Mouse (Mus musculus): ENCODE data around the gene Synpo2. TPM values are rescaled to one million over a fixed set of nuclear protein-coding genes. Genes with fewer than 3 reads are reported as not detected.
A peak's percentile ranks its signal among the peaks of the same experiment; 100 is the strongest.

The Synpo2 gene
- polyA plus RNA-seq, 1 experiment from 2014 or later, result 1.4 TPM

DNA sequence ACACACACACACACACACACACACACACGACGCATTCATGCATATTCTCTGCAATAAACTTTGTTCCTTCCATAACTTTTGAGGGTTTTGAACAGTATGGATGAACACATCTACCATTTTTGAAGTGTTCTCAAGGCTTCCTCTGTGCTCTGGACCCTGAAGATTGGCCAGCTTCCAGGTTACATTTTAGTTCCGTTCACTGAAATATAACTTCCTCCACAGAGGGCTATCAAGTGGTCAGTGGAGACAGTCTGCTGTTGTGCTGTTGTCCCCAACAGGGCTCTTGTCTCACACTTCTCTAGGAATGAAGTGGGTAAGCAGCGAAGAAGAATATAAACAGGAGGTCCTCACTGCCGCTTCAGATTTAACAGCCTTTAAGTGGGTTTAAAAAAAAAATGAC lies 170.5 kb downstream of the Synpo2 start:
- H3K4me3 ChIP-seq, result no peak overlapping the region
- H3K9me3 ChIP-seq, result no peaks in the 10 kb centered on the region
- ATAC-seq (replicated peaks), result no peak
- H3K9ac ChIP-seq, result no peak overlapping the region
- no peaks in the 10 kb centered on the region for H3K27me3 ChIP-seq (replicated peaks)
- H3K36me3 ChIP-seq (replicated peaks), result no peaks in the 10 kb centered on the region
- 84% methylated on average over 5 of the region's 5 CpGs for WGBS
- H3K4me2 ChIP-seq, result no peak overlapping the region
- H3K27ac ChIP-seq, result no peak overlapping the region
- no peaks in the 10 kb centered on the region for H3K4me1 ChIP-seq

DNA sequence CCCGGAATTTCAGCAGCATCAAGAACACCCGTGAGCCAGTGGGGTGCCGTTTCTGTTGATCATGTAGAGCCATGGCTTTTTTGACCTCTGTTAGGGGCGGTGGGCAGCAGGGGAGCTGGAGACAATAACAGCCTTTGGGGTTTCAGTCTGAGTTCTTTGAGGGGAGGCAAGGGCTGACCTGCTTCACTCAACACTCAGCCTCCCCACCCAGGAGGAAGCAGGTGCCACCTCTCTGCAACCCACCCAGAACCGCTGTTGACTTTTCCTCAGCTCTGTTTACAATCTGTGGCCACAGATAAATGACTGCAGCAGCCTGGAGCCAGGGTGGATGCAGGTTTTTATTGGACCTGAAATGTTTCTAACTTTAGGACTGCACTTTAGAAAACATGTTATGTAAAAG lies 171.8 kb downstream of the Synpo2 start:
- no peak overlapping the region for H3K9ac ChIP-seq
- H3K27ac ChIP-seq, result no peak overlapping the region
- H3K4me3 ChIP-seq, result no peak overlapping the region
- H3K4me2 ChIP-seq, result no peak overlapping the region
- no peaks in the 10 kb centered on the region for H3K27me3 ChIP-seq (replicated peaks)
- no peaks in the 10 kb centered on the region for H3K4me1 ChIP-seq
- WGBS, result 16% methylated on average over 5 of the region's 5 CpGs
- ATAC-seq (replicated peaks), result no peak
- H3K36me3 ChIP-seq (replicated peaks), result no peaks in the 10 kb centered on the region
- no peaks in the 10 kb centered on the region for H3K9me3 ChIP-seq

DNA sequence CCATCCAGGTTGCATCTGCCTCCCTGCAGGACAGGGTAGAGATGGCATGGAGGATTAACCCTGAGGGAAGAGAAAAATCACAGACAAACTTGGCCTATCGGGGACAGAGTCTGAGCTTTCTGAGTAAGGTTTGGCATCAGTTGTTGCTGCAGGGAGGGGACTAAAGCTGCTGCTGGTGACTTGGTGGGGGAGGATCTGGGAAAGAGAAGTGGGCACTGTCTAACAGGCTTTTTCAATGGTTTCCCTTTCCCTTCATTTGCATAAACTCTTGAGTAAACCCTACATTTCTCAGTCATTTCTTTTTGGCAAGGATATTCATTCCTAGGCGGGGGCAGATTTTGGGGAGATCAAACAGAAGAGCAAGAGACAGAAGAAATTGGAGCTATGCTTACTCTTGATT lies 174.0 kb downstream of the Synpo2 start:
- H3K36me3 ChIP-seq (replicated peaks), result no peaks in the 10 kb centered on the region
- no peak overlapping the region for H3K9ac ChIP-seq
- H3K27ac ChIP-seq, result no peak overlapping the region
- no peak overlapping the region for H3K4me3 ChIP-seq
- WGBS, result 71% methylated on average over 2 of the region's 2 CpGs
- no peaks in the 10 kb centered on the region for H3K9me3 ChIP-seq
- H3K27me3 ChIP-seq (replicated peaks), result no peaks in the 10 kb centered on the region
- no peaks in the 10 kb centered on the region for H3K4me1 ChIP-seq
- ATAC-seq (replicated peaks), result no peak
- H3K4me2 ChIP-seq, result no peak overlapping the region

DNA sequence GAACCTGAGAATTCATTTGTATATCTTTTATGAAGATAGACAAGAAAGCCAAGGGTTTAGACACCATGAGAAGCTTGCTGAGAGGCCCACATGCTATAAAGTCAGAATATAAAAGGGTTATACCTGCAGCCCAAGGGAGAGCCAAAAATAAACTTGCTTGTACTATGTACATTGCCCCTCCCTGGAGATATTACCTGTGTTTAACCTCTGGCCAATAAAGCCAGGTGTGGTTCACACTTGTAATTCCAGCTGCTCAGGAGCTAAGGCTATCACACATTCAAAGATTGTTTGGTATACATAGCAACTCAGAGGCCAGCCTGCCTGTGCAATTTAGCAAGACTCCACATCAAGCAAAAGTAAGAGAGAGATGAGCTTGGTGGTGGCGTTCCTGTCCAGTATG lies 177.1 kb downstream of the Synpo2 start:
- no peak overlapping the region for H3K4me3 ChIP-seq
- H3K4me2 ChIP-seq, result no peak overlapping the region
- no peaks in the 10 kb centered on the region for H3K4me1 ChIP-seq
- no peaks in the 10 kb centered on the region for H3K36me3 ChIP-seq (replicated peaks)
- WGBS, result 97% methylated on average over 1 of the region's 1 CpGs
- ATAC-seq (replicated peaks), result no peak
- H3K27me3 ChIP-seq (replicated peaks), result no peaks in the 10 kb centered on the region
- H3K27ac ChIP-seq, result no peak overlapping the region
- H3K9me3 ChIP-seq, result no peaks in the 10 kb centered on the region
- no peak overlapping the region for H3K9ac ChIP-seq

DNA sequence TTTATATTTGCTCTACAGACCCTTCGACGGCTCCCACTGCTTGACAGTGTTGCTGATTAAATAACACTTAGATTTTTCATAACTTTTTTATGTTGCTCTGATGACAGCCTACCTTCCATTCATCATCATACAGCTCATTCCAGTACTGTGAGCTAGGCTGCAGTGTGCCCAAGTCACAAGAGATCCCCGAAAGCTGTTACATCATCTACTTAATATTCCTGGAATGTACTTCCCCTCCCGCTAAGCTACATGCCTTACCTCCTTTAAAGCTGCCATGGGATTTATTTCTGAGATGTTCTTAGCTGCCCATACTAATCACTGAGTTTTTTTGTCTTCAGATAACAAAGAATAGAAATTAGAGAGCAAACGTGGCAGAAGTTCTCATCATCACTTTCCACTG lies 181.8 kb downstream of the Synpo2 start:
- 0 out of 2 replicates have a peak, but pooled peaks have one; percentile 52 for ATAC-seq (replicated peaks)

DNA sequence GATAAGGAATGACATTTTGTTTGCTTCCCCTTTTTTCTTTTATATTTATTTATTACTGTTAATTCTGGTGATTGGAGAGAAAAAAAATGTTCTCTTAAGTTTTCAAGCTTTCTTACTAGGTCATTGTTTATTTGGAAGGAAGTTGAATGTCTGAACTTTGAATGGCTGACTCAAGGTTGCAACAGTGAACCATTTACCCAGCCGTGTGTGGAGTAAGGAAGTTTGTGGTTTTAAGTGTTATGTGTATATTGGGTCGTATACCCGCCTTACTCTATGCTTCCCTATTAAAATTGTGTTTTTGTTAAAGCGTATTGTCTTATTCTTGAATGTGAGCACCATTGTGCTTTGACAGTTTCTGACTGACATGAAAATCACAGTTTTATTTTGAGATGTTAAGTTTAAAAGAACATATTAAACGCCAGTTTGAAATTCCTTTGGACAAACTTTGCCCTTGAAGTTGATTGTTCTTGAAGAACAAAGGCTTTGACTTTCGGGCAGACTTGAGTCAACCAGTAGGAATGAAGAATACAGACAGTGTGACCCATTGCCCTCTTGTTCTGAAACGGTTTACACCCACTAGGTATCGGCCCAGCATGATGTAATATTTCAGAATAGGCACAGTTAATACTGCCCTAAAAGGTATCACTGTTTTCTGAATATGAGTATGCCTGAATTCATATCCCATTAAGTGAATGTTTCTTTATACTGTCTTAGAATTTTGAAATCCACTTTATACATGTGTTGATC lies 182.6 kb downstream of the Synpo2 start:
- Histone ChIP-seq H3K27ac (no peak overlapping the region), H3K4me2 (no peak overlapping the region), H3K9ac (no peak overlapping the region), H3K4me1 (no peaks in the 10 kb centered on the region), H3K36me3 (replicated peaks) (no peaks in the 10 kb centered on the region), H3K9me3 (no peaks in the 10 kb centered on the region), H3K27me3 (replicated peaks) (no peaks in the 10 kb centered on the region), H3K4me3 (no peak overlapping the region)
- ATAC-seq (replicated peaks), result no peak
- 71% methylated on average over 8 of the region's 8 CpGs for WGBS

More for the DNA sequence above, 181.8 kb downstream of the Synpo2 start:
- no peaks in the 10 kb centered on the region for H3K9me3 ChIP-seq
- H3K4me3 ChIP-seq, result no peak overlapping the region
- no peak overlapping the region for H3K9ac ChIP-seq
- WGBS, result 55% methylated on average over 5 of the region's 5 CpGs
- H3K27me3 ChIP-seq (replicated peaks), result no peaks in the 10 kb centered on the region
- no peaks in the 10 kb centered on the region for H3K4me1 ChIP-seq
- H3K36me3 ChIP-seq (replicated peaks), result no peaks in the 10 kb centered on the region
- no peak overlapping the region for H3K4me2 ChIP-seq
- H3K27ac ChIP-seq, result no peak overlapping the region

DNA sequence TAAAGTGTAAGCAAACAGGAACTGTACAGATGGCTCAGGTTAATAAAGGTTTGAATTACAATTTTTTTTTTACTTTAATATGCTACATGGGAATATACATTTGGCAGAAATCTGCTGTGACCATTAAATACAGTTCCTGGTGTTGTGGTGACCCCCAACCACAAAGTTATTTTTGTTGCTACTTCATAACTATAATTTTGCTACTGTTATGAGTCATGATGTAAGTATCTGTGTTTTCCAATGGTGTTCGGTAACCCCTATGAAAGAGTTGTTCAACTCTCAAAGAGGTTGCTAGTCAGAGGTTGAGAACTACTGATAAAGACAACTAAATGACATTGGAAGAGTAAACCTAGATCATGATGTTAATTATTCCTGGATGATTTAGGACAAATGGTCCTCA lies 193.6 kb downstream of the Synpo2 start:
- WGBS, result 94% methylated on average over 1 of the region's 1 CpGs

DNA sequence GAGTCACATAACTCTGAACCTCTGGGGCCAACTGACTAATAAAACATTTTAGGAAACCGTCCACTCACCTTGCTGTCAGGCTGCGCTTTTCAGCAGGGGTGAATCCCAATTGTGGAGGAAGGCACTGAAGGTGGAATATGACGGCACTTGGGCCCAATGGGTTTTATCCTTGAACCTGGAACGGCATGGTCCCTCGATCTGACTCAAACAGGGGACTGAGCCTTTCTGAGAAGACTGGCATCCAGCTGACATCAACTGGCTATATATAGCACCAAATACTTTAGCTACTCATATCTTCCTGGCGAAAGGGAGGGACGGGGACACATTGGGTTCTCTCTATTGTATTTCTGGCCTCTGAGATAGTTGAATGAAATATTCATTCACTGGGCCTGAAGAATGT lies 201.2 kb downstream of the Synpo2 start, which contains the start of gene Myoz2:
Gene Myoz2 (minus strand): TSS at position 264 of the 400 bp plus-strand sequence.
- ATAC-seq (replicated peaks), result no peak
- H3K9ac ChIP-seq, result no peak within 1 kb of the TSS
- no peak within 1 kb of the TSS for H3K27ac ChIP-seq
- no peaks in the 10 kb centered on the region for H3K9me3 ChIP-seq
- H3K4me1 ChIP-seq, result no peaks in the 10 kb centered on the region
- H3K27me3 ChIP-seq (replicated peaks), result no peaks in the 10 kb centered on the region
- H3K4me3 ChIP-seq, result no peak within 1 kb of the TSS
- no peaks in the 10 kb centered on the region for H3K36me3 ChIP-seq (replicated peaks)
- 91% methylated on average over 7 of the region's 7 CpGs for WGBS
- no peak within 1 kb of the TSS for H3K4me2 ChIP-seq

More for the DNA sequence above, 193.6 kb downstream of the Synpo2 start:
- H3K36me3 ChIP-seq (replicated peaks), result no peaks in the 10 kb centered on the region
- no peaks in the 10 kb centered on the region for H3K4me1 ChIP-seq
- ATAC-seq (replicated peaks), result no peak
- no peaks in the 10 kb centered on the region for H3K9me3 ChIP-seq
- no peak overlapping the region for H3K4me2 ChIP-seq
- no peak overlapping the region for H3K9ac ChIP-seq
- no peak overlapping the region for H3K27ac ChIP-seq
- H3K4me3 ChIP-seq, result no peak overlapping the region
- no peaks in the 10 kb centered on the region for H3K27me3 ChIP-seq (replicated peaks)

DNA sequence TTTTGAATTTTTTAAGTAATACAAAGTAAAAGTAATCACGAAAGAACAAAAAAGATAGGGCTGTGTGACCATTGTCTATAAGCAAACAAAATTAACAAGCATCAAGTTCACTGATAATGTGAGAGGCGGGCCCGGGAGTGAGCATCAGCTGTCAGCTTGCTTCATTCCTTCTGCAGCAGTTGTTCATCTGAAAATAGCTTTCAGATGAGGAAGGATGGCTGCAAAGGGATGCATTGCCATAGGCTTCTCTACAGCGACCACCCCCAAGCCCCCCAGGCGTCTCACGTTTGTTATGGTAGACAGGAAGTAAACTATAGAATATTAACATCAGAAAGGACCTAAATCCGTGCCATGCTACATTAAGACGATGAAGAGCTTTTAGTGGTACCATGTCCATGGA lies 202.1 kb downstream of the Synpo2 start:
- Histone ChIP-seq H3K36me3 (replicated peaks) (no peaks in the 10 kb centered on the region), H3K27me3 (replicated peaks) (no peaks in the 10 kb centered on the region), H3K9ac (no peak overlapping the region), H3K9me3 (no peaks in the 10 kb centered on the region), H3K4me1 (no peaks in the 10 kb centered on the region), H3K4me2 (no peak overlapping the region), H3K4me3 (no peak overlapping the region), H3K27ac (no peak overlapping the region)
- WGBS, result 67% methylated on average over 8 of the region's 8 CpGs
- ATAC-seq (replicated peaks), result no peak

Other genes with a start within 250 kb of the Synpo2 start
- gene Myoz2, start 201.1 kb downstream of the Synpo2 start, polyA plus RNA-seq (2015; fragmentation: Nextera tagmentation; extraction: Ambion mirVana), result not detected in 2 replicates
- gene Sec24d, start 31.3 kb upstream of the Synpo2 start, polyA plus RNA-seq (2015; fragmentation: Nextera tagmentation; extraction: Ambion mirVana), result 12.0 and 12.9 TPM in 2 replicates
- 21.6 and 22.3 TPM in 2 replicates for gene Mettl14, start 150.0 kb upstream of the Synpo2 start, polyA plus RNA-seq (2015; fragmentation: Nextera tagmentation; extraction: Ambion mirVana)
- gene Prss12, start 210.8 kb upstream of the Synpo2 start, polyA plus RNA-seq (2015; fragmentation: Nextera tagmentation; extraction: Ambion mirVana), result 12.1 and 13.0 TPM in 2 replicates